Mouse (Mus musculus): ENCODE measurements around the gene Fgf22. TPM values are rescaled to one million over a fixed set of nuclear protein-coding genes. Genes with fewer than 3 reads are reported as not detected.
A peak's percentile ranks its signal among the peaks of the same experiment; 100 is the strongest.

Fgf22 gene
- total RNA-seq (2021), result not detected
- long read RNA-seq, experiment 1, partial matches to known transcripts, result 0 of 5 reads
- long read RNA-seq, experiment 1, other reads (novel, unspliced or antisense), result 3 of 5 reads
- long read RNA-seq, experiment 2, partial matches to known transcripts, result 0 of 4 reads
- long read RNA-seq, experiment 2, other reads (novel, unspliced or antisense), result 4 of 4 reads

- peak in 1 of 2 experiments; percentile 70 for DNase-seq (ENCODE audit: low spot score in 2 of 2)
Observed at GRCm38 (mm10) chr10:79754856-79755516, at the start of gene Fgf22. Gene Fgf22 (plus strand): TSS chr10:79755076.

- DNase-seq (ENCODE audit: low spot score in 2 of 2), result no peak
Observed at GRCm38 (mm10) chr10:79705951-79706350, 48.9 kb upstream of the Fgf22 start.

GRCm38 (mm10) chr10:79706406-79707094 is 48.3 kb upstream of the Fgf22 start:
- no peak for DNase-seq (ENCODE audit: low spot score in 2 of 2)

- DNase-seq (ENCODE audit: low spot score in 2 of 2), result no peak
Observed at GRCm38 (mm10) chr10:79707162-79707561, 47.7 kb upstream of the Fgf22 start.

- no peak for DNase-seq (ENCODE audit: low spot score in 2 of 2)
Observed at GRCm38 (mm10) chr10:79707759-79708158, 47.1 kb upstream of the Fgf22 start.

- no peak for DNase-seq (ENCODE audit: low spot score in 2 of 2)
Observed at GRCm38 (mm10) chr10:79708668-79709067, 46.2 kb upstream of the Fgf22 start.

GRCm38 (mm10) chr10:79709307-79709706 is 45.6 kb upstream of the Fgf22 start:
- no peak for DNase-seq (ENCODE audit: low spot score in 2 of 2)

GRCm38 (mm10) chr10:79712029-79712428 is 42.8 kb upstream of the Fgf22 start:
- no peak for DNase-seq (ENCODE audit: low spot score in 2 of 2)

- DNase-seq (ENCODE audit: low spot score in 2 of 2), result peak; percentile 68 to 79
Observed at GRCm38 (mm10) chr10:79712499-79713126, 42.3 kb upstream of the Fgf22 start.

GRCm38 (mm10) chr10:79713163-79713562 is 41.7 kb upstream of the Fgf22 start:
- DNase-seq (ENCODE audit: low spot score in 2 of 2), result no peak

GRCm38 (mm10) chr10:79714996-79715395 is 39.9 kb upstream of the Fgf22 start:
- no peak for DNase-seq (ENCODE audit: low spot score in 2 of 2)

GRCm38 (mm10) chr10:79716254-79716987 is 38.5 kb upstream of the Fgf22 start, which contains the start of gene Hcn2:
Gene Hcn2 (plus strand): TSS chr10:79716634.
- DNase-seq (ENCODE audit: low spot score in 2 of 2), result no peak

- no peak for DNase-seq (ENCODE audit: low spot score in 2 of 2)
Observed at GRCm38 (mm10) chr10:79716988-79717355, 37.9 kb upstream of the Fgf22 start.

GRCm38 (mm10) chr10:79717640-79718357 is 37.1 kb upstream of the Fgf22 start:
- DNase-seq (ENCODE audit: low spot score in 2 of 2), result peak; percentile 56 to 78

- DNase-seq (ENCODE audit: low spot score in 2 of 2), result no peak
Observed at GRCm38 (mm10) chr10:79721089-79721488, 33.8 kb upstream of the Fgf22 start.

GRCm38 (mm10) chr10:79723047-79723446 is 31.8 kb upstream of the Fgf22 start:
- DNase-seq (ENCODE audit: low spot score in 2 of 2), result no peak

- no peak for DNase-seq (ENCODE audit: low spot score in 2 of 2)
Observed at GRCm38 (mm10) chr10:79723692-79724091, 31.2 kb upstream of the Fgf22 start.

- peak in 1 of 2 experiments; percentile 48 for DNase-seq (ENCODE audit: low spot score in 2 of 2)
Observed at GRCm38 (mm10) chr10:79726090-79726489, 28.8 kb upstream of the Fgf22 start.

- no peak for DNase-seq (ENCODE audit: low spot score in 2 of 2)
Observed at GRCm38 (mm10) chr10:79728323-79729249, 26.3 kb upstream of the Fgf22 start.
